Mouse (Mus musculus): Measurements from ENCODE around the gene Gm21746.
"Not testable (repeated sequence)": the region's sequence is repeated elsewhere in the genome, so short reads cannot be mapped to it uniquely, and the experiment has no call there.

Gm21746 gene

GRCm38 (mm10) chrY:6237895-6238294 lies at the start of gene Gm21746:
Gm21746 (minus strand) TSS chrY:6237995.
- CTCF ChIA-PET, result not testable (repeated sequence)

DNA sequence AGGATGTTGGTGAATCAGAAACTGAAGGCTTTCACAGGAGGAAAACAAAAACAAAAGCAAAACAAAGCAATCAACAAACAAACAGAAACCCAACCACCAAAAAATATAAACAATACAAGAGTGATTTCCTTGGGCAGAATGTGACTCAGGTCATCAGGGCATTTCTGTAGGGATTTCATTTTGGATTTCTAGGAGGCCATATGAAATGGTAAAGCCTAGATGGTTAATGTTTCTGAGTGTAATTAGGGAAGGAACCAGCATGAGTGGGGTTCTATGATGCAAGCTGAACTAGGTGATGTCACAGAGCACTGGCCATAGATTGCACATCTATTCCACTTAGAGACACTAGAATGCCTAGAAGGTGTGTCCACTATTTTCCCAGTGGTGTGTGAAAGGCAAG lies 29.0 kb upstream of the Gm21746 start, which contains the start of gene Gm20873:
Gene Gm20873, plus strand, starts transcription at position 301 of the 400 bp plus-strand sequence.
- CTCF ChIA-PET, result not testable (repeated sequence)

Measured in spleen, embryonic (tissue).